Mouse (Mus musculus) MEL-GATA-1-ER (cell line): Measurements from ENCODE around the gene Igfbp7.
"Not testable (repeated sequence)": the region's sequence is repeated elsewhere in the genome, so short reads cannot be mapped to it uniquely, and the experiment has no call there.

Source experiments
- DNase-seq: peaks from one replicate; pipeline ENCODE4 v3.0.0-alpha.2; 2012; ENCODE audit warnings: low read depth; ENCODE audit errors: extremely low read depth

The Igfbp7 gene

GRCm38 (mm10) chr5:77407341-77408298, at the start of gene Igfbp7:
Gene Igfbp7 (minus strand): TSS chr5:77408041.
- no peak for DNase-seq

- no peak for DNase-seq
These were observed 44.3 kb upstream of the Igfbp7 start for GRCm38 (mm10) chr5:77452103-77452502.

DNA sequence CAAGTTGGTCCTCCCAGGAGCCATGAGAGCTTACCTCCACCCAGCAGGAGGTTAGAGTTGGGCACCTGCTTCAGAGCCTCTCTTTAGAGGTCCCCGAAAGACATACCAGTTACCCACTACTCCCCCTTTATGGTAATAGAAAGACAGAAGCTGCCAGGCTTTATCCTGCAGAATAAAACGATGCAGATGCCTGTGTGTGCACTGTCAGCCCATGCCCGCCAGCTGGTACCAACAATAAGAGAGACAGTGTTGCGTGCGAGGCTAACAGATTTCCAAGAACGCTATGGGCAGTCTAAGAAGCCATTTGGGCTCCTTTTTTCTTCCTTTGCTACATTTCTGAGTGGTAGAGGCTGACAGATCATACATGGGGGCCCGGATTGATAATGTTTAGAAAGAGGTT, 41.7 kb upstream of the Igfbp7 start:
- no peak for DNase-seq

- DNase-seq, result no peak
These were observed 37.6 kb upstream of the Igfbp7 start for GRCm38 (mm10) chr5:77445431-77445830.

GRCm38 (mm10) chr5:77443889-77444573, 36.2 kb upstream of the Igfbp7 start:
- DNase-seq, result no peak

- DNase-seq, result no peak
These were observed 35.2 kb upstream of the Igfbp7 start for GRCm38 (mm10) chr5:77442856-77443623.

GRCm38 (mm10) chr5:77436308-77436707, 28.5 kb upstream of the Igfbp7 start:
- DNase-seq, result no peak

GRCm38 (mm10) chr5:77434060-77434459, 26.2 kb upstream of the Igfbp7 start:
- no peak for DNase-seq

GRCm38 (mm10) chr5:77433561-77433960, 25.7 kb upstream of the Igfbp7 start:
- no peak for DNase-seq

GRCm38 (mm10) chr5:77433119-77433518, 25.3 kb upstream of the Igfbp7 start:
- no peak for DNase-seq

DNA sequence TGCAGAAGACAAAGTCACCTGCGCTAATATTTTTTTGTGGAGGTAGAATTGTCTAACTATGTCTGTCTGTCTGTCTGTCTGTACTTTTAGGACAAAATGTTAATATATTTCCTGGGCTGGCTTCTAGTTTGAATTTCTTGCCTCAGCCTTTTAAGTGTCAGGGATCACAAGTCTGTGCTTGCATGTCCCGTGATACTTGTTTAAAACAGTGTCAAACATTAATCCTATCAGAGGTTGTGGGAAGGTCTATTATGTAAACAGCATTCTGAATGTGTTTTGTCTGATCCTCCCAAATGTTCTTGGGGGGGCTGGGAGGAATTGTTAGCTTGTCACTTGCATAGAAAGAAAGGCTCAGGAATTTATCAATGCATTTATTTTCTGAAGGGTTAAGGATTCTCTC, 24.6 kb upstream of the Igfbp7 start:
- no peak for DNase-seq

GRCm38 (mm10) chr5:77431068-77431467, 23.2 kb upstream of the Igfbp7 start:
- DNase-seq, result no peak

DNA sequence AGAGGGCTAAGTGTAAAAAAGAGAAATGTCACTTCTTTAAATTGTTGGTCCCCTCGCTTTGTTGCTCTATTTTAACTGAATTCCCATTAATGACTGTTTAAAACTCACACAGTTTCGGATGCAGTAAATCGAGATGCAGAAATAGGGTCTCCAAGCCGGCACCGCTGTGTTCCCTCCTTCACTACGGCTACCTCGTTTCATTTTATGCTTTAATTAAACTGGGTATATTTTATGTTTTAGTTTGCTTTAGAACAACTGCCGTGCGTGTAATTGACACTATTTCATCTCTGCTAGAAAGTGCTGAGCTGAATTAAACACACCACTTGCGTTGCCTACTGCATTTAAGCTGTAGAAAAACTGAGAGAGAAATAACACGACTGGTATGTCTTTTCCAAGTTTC, 22.6 kb upstream of the Igfbp7 start:
- DNase-seq, result no peak

GRCm38 (mm10) chr5:77430049-77430448, 22.2 kb upstream of the Igfbp7 start:
- no peak for DNase-seq

DNA sequence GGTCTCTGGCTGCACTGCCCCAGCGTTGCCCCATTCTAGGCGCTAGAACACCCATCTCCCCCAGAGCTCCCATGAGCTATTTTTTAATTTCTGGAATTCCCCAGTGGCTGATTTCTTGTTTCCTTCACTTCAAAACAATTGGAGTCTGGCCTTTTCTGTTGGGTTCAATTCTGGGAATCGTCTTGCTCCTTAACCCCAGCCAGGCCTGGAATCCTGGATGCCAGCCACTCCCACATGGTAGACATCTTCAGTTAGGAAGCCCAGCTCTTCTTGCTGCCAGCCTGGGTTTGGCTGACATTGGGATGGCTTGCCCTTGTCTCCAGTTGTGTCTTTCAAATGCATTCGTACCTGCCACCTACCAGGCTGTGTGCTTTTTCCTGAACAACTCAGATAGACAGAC, 20.7 kb upstream of the Igfbp7 start:
- DNase-seq, result no peak

- DNase-seq, result no peak
These were observed 20.1 kb upstream of the Igfbp7 start for GRCm38 (mm10) chr5:77427986-77428385.

- no peak for DNase-seq
These were observed 18.1 kb upstream of the Igfbp7 start for GRCm38 (mm10) chr5:77425721-77426500.

DNA sequence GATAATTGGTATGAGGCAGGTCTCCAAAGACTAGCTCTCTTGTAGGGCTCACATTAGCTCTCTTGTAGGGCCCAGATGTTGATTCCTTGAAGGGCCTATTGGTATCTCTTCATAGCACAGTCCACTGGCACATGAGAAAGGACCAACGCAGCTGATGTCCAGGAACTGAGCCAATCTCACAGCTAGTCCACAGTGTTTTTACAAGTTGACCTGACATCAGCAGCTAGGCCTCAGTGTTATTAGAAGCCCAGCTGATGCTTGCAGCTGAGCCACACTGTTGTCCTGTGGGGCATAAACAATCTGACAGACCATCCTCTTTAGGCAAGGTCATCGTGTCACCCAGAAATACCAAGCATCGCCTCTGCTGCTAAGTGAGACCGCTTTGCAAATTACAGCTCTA, 11.7 kb upstream of the Igfbp7 start:
- not testable (repeated sequence) for DNase-seq

GRCm38 (mm10) chr5:77416058-77416457, 8.2 kb upstream of the Igfbp7 start:
- DNase-seq, result no peak

GRCm38 (mm10) chr5:77408530-77408929, 689 bp upstream of the Igfbp7 start:
- no peak for DNase-seq

- no peak for DNase-seq
These were observed 1.4 kb downstream of the Igfbp7 start for GRCm38 (mm10) chr5:77406371-77406871.
